Mouse (Mus musculus): ENCODE measurements around the gene Pfdn4. TPM values are rescaled to one million over a fixed set of nuclear protein-coding genes. Genes with fewer than 3 reads are reported as not detected.

Gene Pfdn4
- total RNA-seq, 2 experiments from 2014 or later = 14.9 to 15.2 TPM

DNA sequence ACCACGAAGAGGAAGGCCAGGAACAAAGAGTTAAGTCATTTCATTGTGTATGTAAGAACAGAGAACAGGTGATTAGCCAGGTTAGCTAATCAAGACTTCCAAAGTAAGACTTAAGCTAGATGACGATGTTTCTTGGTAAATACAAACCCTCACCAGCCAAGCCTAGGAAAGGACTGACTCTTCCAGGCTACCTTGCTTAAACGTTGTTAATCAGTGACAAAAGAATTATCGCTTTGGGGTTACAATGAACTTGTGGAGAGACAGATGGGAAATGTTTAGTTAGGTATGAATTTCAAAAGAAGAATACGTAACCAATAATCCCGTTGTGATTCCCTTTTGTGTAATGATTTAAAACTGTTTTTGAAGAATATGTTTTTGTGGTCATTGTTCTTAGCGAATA is 48.7 kb downstream of the Pfdn4 start:
- intact Hi-C loops (cut with DNase I) = no loop called here
- no peak for DNase-seq

DNA sequence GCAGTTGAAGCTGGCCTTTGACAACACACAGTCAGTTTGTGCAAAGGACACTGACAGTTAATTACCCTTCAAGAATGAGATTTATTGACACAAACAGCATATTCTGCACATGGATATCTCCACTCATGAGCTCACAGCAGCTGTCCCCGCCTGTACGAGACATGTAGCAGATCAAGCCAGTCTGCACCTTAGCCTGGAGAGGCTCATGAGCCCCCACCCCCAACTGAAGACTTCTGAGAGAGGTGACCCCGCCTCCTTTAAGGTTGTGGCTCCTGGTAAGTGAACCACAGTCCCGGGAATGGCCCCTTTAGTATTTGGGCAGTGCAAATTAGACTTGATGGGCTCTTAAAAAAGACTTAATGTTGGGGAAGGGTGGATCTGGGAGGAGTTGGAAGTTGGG is 49.5 kb downstream of the Pfdn4 start:
- no peak for DNase-seq
- intact Hi-C loops (cut with DNase I) = no loop called here

DNA sequence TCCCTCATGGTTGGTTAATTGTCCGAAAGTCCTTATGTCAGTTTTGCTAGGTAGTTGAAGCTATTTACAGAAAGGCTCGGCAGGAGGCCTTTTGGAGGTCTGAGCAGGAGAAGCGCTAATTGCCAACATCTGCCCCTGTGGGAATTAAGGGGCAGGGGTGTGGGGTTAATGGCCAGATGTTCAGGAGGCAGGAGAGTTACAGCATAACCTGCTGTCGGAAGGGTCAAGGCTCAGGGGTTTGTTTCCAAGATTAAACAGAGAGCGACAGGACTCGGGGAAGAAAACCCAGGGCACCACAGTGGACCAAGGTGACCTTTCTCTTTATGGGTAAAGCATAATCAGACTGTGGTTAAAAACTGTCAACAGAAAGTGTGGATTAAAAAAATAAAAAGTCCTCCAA is 51.3 kb downstream of the Pfdn4 start:
- intact Hi-C loops (cut with DNase I) = no loop called here
- DNase-seq = no peak

DNA sequence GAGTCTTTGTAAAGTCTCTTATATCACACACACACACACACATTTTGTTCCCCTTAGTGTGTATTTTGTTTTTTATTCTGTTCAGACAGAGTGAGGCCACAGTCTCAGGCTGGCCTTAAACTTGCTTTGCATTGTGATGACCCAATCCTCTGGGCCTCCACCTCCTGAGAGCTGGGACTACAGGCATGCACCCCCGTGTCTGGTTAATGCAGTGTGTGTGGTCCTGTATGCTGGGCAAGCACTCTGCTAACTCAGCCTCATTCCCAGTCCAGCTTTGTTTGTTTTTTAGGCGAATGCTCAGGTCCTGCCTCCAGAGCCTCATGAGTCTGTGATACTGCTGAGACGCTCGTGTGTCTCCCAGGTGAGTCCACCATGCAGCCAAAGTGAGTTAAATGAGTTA is 51.8 kb downstream of the Pfdn4 start:
- intact Hi-C loops (cut with DNase I) = no loop called here
- DNase-seq = no peak

DNA sequence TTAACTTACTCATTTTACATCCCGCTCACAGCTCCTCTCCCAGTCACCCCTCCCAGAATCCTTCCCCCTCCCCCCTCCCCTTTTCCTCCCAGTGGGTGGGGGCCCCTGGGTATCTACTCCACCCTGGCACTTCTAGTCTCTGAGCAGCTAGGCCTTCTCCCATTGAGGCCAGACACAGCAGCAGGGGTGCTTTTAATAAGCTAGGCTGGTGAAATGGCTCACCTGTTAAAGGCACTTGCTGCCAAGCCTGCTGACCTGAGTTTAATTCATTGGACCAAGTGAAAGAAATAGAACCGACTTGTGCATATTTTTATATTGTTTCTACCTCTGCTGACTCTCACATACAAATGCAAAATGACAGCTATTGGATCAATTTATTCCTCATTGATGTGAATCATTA is 52.9 kb downstream of the Pfdn4 start:
- DNase-seq = no peak
- intact Hi-C loops (cut with DNase I) = no loop called here

DNA sequence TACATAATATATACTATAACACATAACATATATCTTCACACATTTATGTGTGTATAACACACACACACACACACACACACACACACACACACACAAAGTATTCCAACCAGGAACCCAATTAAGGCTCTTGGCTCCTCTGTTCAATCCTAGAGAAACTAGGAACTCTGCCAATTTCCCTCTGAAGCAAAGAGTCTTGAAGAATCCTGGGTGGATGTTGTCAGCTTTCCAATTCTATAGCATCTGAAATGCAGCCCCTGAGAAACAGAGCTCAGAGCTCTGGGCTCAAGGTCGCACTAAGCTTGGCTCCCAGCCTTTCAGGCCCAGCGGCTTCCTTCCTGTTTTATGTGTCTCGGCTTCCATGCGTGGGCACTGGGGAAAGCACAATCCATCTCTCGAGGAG is 54.0 kb downstream of the Pfdn4 start:
- intact Hi-C loops (cut with DNase I) = no loop called here

DNA sequence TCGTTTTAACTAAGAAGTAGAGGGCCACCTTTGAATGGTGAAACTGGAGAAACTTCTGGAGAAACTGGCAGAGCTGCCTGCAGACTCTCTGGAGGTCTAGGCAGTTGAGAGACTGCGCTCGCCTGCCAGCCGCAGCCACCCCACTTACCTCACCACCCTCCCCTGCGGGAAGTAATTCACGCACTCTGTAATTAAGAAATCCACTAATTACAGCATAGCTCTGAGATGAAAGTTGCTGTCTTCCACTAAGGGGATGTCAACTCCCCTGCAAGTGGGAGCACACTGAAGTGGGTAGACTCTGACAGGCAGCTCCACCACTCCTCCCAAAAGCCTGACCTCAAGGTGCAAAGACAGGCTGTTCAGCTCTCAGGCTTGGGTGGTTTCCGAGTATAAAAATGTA is 55.9 kb downstream of the Pfdn4 start:
- intact Hi-C loops (cut with DNase I) = no loop called here
- DNase-seq = no peak

More for the DNA sequence above, 54.0 kb downstream of the Pfdn4 start:
- peak; percentile 4 to 6 for DNase-seq

DNA sequence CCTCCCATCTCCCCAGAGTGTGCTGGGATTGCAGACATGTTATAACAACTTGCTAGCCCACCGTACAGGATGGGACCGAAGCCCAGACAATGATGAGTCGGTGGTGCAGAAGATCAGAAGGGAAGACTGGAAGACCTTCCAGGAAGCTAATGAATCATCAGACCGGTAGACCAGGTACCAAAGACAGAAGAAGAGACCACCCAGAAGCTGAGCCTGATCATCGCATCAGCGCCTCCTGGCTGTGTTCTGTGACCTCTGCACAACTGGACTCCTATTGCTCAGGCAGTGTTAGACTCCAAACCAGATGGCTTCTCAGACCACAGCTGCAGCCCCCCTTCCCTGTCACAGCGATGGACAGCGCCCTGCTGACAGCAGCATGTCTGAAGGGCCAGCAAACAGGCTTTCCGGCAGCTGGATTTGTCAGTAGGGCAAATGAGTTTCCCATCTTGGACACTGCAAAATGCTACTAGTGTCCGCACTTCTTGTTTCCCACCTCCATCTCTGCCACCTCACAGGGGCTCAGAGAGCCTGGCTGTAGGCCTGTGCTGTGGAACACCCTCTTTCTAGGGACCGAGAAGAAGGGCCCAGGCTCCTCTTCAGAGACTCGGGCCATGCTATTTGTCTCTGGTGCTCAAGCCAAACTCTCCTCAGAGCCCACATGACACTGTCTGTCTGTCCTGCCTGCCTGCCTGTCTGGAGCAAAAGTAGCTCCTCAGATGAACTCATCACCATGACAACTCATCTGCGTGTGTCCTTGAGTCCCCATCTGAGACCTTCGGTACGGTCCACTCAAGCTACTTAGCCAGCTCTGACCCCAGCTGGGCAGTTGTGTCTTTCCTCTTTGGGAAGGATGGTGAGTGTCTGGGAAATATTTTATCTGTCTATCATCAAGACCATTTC is 68.0 kb downstream of the Pfdn4 start:
- no peak for DNase-seq
- intact Hi-C loops (cut with DNase I) = no loop called here

DNA sequence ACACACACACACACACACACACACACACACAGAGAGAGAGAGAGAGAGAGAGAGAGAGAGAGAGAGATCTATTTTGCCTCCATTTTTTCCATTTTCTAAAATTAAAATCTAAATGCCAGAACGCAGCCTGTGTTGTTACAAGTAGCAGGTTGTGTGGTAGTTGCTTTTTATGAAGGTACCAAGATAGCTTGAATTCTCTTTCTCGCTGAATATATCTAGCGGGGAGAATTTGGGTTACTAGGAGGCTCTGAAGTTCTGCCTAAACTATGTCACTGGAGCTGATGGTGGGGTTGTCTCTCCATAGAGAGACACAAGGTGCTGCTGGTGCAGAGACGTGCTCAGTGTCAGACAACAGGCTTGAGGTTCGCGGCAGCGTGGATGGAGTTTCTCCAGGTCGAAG is 68.8 kb downstream of the Pfdn4 start:
- no peak for DNase-seq
- intact Hi-C loops (cut with DNase I) = no loop called here

Other genes with a start within 250 kb of the Pfdn4 start
- gene Bcas1, start 68.6 kb upstream of the Pfdn4 start, total RNA-seq (2021) = under 1 TPM; 0.48 to 0.69 TPM
- gene Cyp24a1, start 717 bp downstream of the Pfdn4 start, total RNA-seq (2021) = not detected
- not detected for gene 4930470P17Rik, start 105.6 kb downstream of the Pfdn4 start, total RNA-seq (2021)
- under 1 TPM in 1 of 2 experiments, not detected in 1; 0.34 TPM for gene Dok5, start 235.4 kb downstream of the Pfdn4 start, total RNA-seq (2021)